Mouse (Mus musculus): ENCODE results near the gene Serpina1c.
"Not testable (repeated sequence)": the region's sequence is repeated elsewhere in the genome, so short reads cannot be mapped to it uniquely, and the experiment has no call there.

The Serpina1c gene

DNA sequence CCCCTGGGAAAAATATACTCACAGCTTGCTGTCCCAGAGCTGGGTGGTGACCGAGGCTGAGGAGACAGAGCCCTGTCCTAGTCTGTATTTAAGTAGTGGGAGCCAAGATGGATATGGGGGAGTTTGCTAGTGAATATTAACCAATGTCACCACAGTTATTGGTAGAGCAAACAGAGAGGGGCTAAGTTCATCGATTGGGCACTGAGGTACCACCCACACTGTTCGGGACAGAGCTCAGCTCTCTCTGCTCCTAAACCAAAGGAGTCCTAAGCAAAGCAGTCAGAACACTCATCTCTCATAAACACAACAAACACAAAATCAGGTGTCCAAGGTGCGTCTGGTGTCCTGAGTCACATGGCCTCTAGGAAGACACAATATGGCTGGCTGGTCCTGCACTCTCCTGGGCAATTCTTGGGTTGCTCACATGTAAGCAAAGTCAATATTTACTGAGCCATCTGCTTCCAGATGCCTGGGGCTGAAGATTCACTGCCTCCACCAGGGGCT, at the start of gene Serpina1c:
Gene Serpina1c (minus strand): TSS at position 51 of the 504 bp plus-strand sequence.
- not testable (repeated sequence) for DNase-seq

DNA sequence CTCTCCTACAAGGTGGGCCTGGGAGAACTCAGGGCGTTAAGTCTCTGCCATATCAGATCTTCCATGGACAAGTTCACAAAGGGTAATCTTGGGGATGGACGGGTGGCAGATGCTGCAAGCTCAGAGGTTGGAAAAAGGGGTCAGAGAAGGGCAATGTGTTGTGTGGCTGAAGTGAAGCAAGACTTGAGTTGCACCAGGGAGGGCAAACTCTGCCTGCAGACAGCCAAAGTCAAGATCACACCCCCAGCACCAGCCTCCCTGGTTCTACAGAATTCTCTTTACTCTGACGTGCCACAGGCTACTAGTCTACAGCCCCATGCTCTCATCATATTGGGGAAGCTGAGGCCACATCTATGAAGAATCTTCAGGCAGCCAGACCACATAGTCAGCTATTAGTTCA, 48.3 kb upstream of the Serpina1c start:
- DNase-seq, result not testable (repeated sequence)

DNA sequence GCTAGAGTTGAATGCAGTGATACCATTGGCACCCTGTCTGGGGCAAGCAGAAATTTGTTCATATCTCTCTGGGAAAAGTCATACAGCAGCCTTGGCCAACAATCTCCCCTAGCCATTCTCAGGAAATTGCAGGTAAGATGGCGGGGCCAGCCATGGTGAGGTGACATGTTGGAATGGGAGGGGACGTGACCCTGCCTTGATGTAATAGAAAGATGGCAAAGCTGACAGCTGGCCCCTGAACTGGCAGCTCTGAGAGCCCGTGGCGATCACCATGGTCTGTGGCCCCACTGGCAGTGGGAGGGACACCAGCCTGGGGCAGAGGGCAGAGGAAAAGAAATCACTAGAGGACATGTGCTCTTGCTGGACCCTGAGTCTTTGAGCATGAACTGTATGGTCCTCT, 41.6 kb upstream of the Serpina1c start:
- no peak for DNase-seq

DNA sequence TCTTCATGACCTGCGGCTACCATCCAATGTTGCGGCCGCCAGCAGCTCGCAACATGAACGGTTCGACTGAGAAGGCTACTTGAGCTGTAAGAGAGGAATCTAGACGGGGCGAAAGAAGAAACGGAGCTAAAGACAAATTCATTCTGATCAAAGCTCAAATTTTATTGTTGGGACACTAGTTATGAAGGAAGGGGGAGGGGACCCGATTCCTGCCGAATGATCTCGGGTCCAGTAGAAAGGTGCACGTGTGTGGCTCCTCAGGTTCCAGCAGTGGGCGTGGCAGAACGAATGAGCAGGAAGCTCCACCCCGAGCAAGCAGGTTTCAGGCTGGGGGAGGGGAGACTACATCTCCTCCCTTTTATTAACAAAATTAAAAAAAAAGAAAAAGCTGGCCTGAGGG, 4.5 kb upstream of the Serpina1c start:
- DNase-seq, result not testable (repeated sequence)

DNA sequence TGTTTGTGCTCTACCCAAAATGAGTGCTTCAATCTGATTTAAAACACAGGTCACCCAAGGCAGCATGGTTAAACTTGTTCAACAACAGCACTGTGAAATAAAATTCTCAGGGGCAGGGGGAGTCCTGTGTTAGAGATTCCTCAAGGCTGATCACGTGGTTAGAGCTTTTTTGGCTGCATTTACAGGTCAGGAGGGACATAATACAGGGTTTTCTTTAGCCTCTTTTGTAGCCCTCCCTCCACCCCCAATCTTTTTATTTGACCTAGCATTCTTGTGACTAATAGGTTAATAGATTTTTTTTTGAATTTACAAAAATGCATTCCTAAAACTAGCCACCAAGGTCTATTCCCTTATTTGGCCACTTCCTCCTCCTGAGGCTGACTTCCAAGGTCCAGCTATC, 3.1 kb upstream of the Serpina1c start:
- not testable (repeated sequence) for DNase-seq

DNA sequence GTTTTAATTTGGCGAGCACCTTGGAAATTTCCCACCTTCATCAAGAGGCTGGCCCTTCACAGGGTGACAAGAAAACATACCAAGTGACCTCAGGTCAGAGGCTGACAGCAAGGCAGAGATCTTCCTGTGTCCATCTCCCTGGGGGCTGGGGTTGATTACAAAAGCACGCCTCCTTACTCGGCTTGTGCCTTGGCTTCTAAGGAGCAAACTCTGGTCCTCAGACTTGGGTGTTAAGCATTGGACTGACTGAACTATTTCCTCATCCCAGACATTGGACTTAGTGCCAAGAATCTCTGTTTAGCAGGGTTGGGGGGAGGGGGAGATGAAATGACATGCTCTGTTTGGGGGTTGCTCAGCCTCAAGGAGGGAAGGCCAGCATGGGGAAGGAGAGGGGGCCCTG, 2.8 kb downstream of the Serpina1c start:
- DNase-seq, result not testable (repeated sequence)

DNA sequence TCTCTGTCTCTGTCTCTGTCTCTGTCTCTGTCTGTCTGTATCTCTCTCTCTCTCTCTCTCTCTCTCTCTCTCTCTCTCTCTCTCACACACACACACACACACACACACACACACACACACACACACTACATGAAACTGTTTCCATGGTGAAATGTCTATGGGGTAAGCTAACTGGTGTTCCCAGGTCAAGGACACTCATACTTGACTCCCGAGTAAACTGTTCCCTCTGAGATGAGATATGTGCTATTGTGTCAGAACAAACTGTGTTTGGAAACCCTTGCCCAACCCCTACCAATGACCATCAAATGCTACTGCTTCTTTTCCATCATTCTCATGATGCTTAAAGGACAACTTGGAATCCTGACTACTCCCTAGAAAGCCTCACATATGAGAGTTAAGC, 37.8 kb downstream of the Serpina1c start:
- DNase-seq, result not testable (repeated sequence)

DNA sequence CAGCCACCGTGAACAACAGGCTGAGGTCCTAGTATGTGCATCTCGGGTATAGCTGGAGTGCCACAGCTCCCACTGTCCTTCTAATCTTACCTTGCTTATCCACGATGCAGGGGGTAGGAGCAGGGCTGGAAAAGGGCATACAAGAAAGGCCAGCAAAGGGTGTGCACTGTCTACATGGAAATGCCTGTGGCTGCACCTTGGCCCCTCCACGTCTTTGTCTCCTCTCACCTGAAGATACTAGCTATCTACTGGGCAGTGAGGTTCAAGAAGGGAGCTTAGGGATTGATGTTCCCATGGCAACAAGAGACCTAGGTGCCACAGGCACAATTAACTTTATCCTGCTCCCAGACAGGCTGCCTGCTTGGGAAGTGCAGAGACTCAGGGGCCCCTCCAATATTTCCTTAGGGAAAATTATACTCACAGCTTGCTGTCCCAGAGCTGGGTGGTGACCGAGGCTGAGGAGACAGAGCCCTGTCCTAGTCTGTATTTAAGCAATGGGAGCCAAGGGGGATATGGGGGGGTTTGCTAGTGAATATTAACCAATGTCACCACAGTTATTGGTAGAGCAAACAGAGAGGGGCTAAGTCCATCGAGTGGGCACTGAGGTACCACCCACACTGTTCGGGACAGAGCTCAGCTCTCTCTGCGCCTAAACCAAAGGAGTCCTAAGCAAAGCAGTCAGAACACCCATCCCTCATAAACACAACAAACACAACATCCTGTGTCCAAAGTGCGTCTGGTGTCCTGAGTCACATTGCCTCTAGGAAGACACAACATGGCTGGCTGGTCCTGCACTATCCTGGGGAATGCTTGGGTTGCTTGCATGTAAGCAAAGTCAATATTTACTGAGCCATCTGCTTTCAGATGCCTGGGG, 41.3 kb downstream of the Serpina1c start, which contains the start of gene Serpina1a:
Gene Serpina1a (minus strand): TSS at position 462 of the 874 bp plus-strand sequence.
- DNase-seq, result not testable (repeated sequence)

DNA sequence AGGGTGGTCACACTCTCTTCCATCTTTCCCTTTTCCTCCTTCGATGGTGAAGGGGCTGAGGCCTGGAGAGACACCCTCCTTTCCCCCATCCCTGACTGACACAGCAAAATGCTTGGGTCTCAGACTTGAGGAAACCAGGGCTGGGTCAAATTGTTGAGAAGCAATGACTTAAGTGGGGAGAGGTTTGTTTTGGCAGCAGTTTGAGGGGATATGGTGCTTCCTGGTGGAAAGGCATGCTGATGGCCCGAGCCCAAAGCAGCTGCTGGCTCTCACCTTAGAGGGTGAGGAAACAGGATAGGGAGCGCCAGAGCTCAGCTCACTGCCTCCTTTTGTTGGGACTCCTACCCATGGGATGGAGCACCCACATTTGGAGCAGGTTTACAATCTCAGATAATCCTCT, 43.7 kb downstream of the Serpina1c start:
- DNase-seq, result no peak

DNA sequence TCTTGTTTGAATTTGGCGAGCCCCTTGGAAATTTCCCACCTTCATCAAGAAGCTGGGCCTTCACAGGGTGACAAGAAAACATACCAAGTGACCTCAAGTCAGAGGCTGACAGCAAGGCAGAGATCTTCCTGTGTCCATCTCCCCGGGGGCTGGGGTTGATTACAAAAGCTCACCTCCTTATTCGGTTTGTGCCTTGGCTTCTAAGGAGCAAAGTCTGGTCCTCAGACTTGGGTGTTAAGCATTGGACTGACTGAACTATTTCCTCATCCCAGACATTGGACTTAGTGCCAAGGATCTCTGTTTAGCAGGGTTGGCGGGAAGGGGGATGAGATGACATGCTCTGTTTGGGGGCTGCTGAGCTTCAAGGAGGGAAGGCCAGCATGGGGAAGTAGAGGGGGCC, 44.1 kb downstream of the Serpina1c start:
- DNase-seq, result not testable (repeated sequence)

DNA sequence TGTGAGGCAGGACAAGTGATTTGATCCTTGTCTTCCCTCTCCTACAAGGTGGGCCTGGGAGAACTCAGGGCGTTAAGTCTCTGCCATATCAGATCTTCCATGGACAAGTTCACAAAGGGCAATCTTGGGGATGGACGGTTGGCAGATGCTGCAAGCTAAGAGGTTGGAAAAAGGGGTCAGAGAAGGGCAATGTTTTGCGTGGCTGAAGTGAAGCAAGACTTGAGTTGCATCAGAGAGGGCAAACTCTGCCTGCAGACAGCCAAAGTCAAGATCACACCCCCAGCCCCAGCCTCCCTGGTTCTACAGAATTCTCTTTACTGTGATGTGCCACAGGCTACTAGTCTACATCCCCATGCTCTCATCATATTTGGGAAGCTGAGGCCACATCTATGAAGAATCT, 45.1 kb downstream of the Serpina1c start:
- not testable (repeated sequence) for DNase-seq

DNA sequence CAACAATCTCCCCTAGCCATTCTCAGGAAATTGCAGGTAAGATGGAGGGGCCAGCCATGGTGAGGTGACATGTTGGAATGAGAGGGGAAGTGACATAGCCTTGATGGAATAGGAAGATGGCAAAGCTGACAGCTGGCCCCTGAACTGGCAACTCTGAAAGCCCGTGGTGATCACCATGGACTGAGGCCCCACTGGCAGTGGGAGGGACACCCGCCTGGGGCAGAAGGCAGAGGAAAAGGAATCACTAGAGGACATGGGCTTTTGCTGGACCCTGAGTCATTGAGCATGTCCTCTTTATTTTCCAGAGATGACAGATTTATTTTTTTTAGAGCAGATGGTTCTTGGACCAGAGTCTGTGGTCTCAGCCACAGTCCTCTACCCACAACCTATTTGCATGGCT, 51.7 kb downstream of the Serpina1c start:
- not testable (repeated sequence) for DNase-seq

Measured in kidney, postnatal 14 days (tissue).